Mouse (Mus musculus) erythroblast, embryonic 14.5 days (primary cell): Measurements from ENCODE around the gene Ehd4.

ENCODE experiments used
- GATA1 ChIP-seq: IDR thresholded peaks from 2 replicates; pipeline ENCODE4 v1.6.1; 2012; ENCODE audit warnings: low read length, inconsistent platforms, mixed read lengths
- TAL1 ChIP-seq: IDR thresholded peaks from 3 replicates; pipeline ENCODE4 v1.6.1; 2012; ENCODE audit warnings: low read length, inconsistent platforms, mixed read lengths

- TF ChIP-seq GATA1 (no peak), TAL1 (no peak)
Measured at GRCm38 (mm10) chr2:120124096-120124495, 30.3 kb downstream of the Ehd4 start.
